Mouse (Mus musculus) limb, embryonic 13.5 days (tissue): ENCODE measurements at regions not wholly inside any gene's neighbourhood (a gene's known extent, or its start where the extent isn't known, plus 50 kb on each side); places are given as distances from the start of the nearest gene placed in this dataset.

ENCODE experiments used
- ATAC-seq: fragments of 200-750 bp; cut with Nextera tagmentation; 2 replicates; pipeline ENCODE4 v1.8.0; 2017; ENCODE audit warnings: low read depth, moderate number of reproducible peaks, moderate TSS enrichment; ENCODE audit not compliant: low FRiP score
- H3K27ac ChIP-seq: fragments of 300-500 bp; sonication (generic); 2 replicates; pipeline ENCODE4 v1.5.1; 2015; ENCODE audit warnings: inconsistent platforms, mild to moderate bottlenecking, moderate library complexity
- H3K27me3 ChIP-seq: fragments of 300-500 bp; sonication (generic); 2 replicates; pipeline ENCODE4 v1.6.1; 2015; ENCODE audit warnings: mild to moderate bottlenecking, inconsistent platforms
- H3K36me3 ChIP-seq: fragments of 300-500 bp; sonication (generic); 2 replicates; pipeline ENCODE4 v1.6.1; 2015; ENCODE audit warnings: inconsistent platforms, mild to moderate bottlenecking, moderate library complexity
- H3K4me1 ChIP-seq: fragments of 300-500 bp; sonication (generic); 2 replicates; pipeline ENCODE4 v1.6.1; 2015; ENCODE audit warnings: inconsistent platforms
- H3K4me2 ChIP-seq: fragments of 300-500 bp; sonication (generic); replicated peaks from 2 replicates; pipeline ENCODE4 v1.6.1; 2015; ENCODE audit warnings: inconsistent platforms, mild to moderate bottlenecking, moderate library complexity
- H3K4me3 ChIP-seq: fragments of 300-500 bp; sonication (generic); 2 replicates; pipeline ENCODE4 v1.5.1; 2015; ENCODE audit warnings: moderate library complexity, mild to moderate bottlenecking, inconsistent platforms
- H3K9ac ChIP-seq: fragments of 300-500 bp; sonication (generic); 2 replicates; pipeline ENCODE4 v1.6.1; 2015; ENCODE audit warnings: mild to moderate bottlenecking, inconsistent platforms
- H3K9me3 ChIP-seq: fragments of 300-500 bp; sonication (generic); 2 replicates; pipeline ENCODE4 v1.6.1; 2016; ENCODE audit warnings: inconsistent platforms
- WGBS: fragments of 180-500 bp; shearing (Covaris S2); methylation state at CpG from one replicate; pipeline ENCODE4 v1.1.7; 2015; 5-methylcytosine and 5-hydroxymethylcytosine counted together

GRCm38 (mm10) chr12:68645901-68646585, 512.9 kb downstream of the Rps29 start:
- H3K27ac ChIP-seq = no peak overlapping the region
- WGBS = 32% methylated on average over 1 of the region's 1 CpGs

GRCm38 (mm10) chr12:68643671-68644070, 515.3 kb downstream of the Rps29 start:
- Histone ChIP-seq H3K4me3 (no peak overlapping the region), H3K4me2 (no peak overlapping the region), H3K27me3 (no peaks in the 10 kb centered on the region), H3K27ac (no peak overlapping the region), H3K9ac (no peak overlapping the region), H3K36me3 (no peaks in the 10 kb centered on the region), H3K4me1 (no peaks in the 10 kb centered on the region), H3K9me3 (no peaks in the 10 kb centered on the region)
- WGBS = 68% methylated on average over 4 of the region's 4 CpGs
- no peak for ATAC-seq

More at GRCm38 (mm10) chr12:68645901-68646585, 512.9 kb downstream of the Rps29 start:
- H3K36me3 ChIP-seq = no peaks in the 10 kb centered on the region
- peak; percentile 76; the same call in 1 of the 2 replicates for ATAC-seq
- no peak overlapping the region for H3K4me2 ChIP-seq
- no peak overlapping the region for H3K4me3 ChIP-seq
- no peaks in the 10 kb centered on the region for H3K9me3 ChIP-seq
- no peaks in the 10 kb centered on the region for H3K4me1 ChIP-seq
- 0 out of 2 replicates have a peak, but pooled peaks cover 5% of the 10 kb centered on the region for H3K27me3 ChIP-seq
- no peak overlapping the region for H3K9ac ChIP-seq

DNA sequence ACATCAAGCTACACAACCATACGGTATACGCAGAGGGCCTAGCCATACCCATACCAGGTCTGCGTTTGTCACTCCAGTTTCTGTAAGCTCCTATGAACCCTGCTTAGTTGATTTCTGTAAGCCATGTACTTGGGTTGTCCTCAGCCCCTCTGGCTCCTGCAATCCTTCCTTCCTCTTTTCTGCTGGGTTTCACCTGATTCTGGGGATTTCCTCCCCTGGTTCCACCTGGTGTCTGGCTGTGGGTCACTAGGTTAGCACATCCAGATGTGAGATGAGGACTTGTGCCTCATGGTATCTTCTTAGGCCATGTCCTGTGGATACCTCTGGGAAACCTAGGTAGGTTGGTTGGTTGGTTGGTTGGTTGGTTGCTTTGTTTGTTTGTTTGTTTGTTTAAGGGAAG, 526.5 kb downstream of the Rps29 start:
- no peak overlapping the region for H3K4me3 ChIP-seq
- H3K9me3 ChIP-seq = no peaks in the 10 kb centered on the region
- H3K9ac ChIP-seq = no peak overlapping the region
- WGBS = 96% methylated on average over 3 of the region's 3 CpGs
- H3K4me1 ChIP-seq = peaks cover 7% of the 10 kb centered on the region
- ATAC-seq = no peak
- no peak overlapping the region for H3K27ac ChIP-seq
- no peaks in the 10 kb centered on the region for H3K36me3 ChIP-seq
- H3K27me3 ChIP-seq = no peaks in the 10 kb centered on the region
- no peak overlapping the region for H3K4me2 ChIP-seq

DNA sequence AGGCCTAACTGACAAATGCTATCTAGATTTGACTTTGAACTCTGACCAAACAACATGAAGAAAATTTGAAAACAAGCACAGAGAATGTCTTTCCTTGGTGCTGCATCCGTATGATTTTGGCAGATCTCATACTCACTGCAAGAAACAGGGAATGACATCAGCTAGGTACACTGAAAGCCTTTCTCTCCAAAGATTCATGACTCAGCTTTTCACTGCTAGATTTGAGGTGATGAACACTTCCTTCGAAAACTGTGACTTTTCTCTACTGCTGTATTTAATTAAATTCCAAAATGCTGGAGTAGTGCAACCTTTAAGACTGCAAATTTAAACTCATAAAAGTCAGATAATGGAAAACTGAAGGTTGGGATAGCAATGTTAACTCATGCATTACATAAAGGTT, 540.6 kb downstream of the Rps29 start:
- Histone ChIP-seq H3K36me3 (no peaks in the 10 kb centered on the region), H3K4me1 (no peaks in the 10 kb centered on the region), H3K9ac (no peak overlapping the region), H3K27ac (no peak overlapping the region), H3K4me2 (no peak overlapping the region), H3K9me3 (no peaks in the 10 kb centered on the region), H3K4me3 (no peak overlapping the region), H3K27me3 (no peaks in the 10 kb centered on the region)
- no peak for ATAC-seq
- 68% methylated on average over 2 of the region's 2 CpGs for WGBS

- Histone ChIP-seq H3K36me3 (no peaks in the 10 kb centered on the region), H3K27me3 (no peaks in the 10 kb centered on the region), H3K4me3 (no peak overlapping the region), H3K27ac (no peak overlapping the region), H3K9ac (no peak overlapping the region), H3K4me2 (no peak overlapping the region), H3K9me3 (no peaks in the 10 kb centered on the region), H3K4me1 (no peaks in the 10 kb centered on the region)
- no peak for ATAC-seq
- WGBS = 90% methylated on average over 10 of the region's 10 CpGs
These were observed 553.5 kb downstream of the Rps29 start for GRCm38 (mm10) chr12:68605417-68606000.

- Histone ChIP-seq H3K27me3 (no peaks in the 10 kb centered on the region), H3K9ac (no peak overlapping the region), H3K27ac (no peak overlapping the region), H3K36me3 (no peaks in the 10 kb centered on the region), H3K4me3 (no peak overlapping the region), H3K4me1 (no peaks in the 10 kb centered on the region), H3K9me3 (no peaks in the 10 kb centered on the region), H3K4me2 (no peak overlapping the region)
- WGBS = 60% methylated on average over 5 of the region's 5 CpGs
- ATAC-seq = no peak
These were observed 554.3 kb downstream of the Rps29 start for GRCm38 (mm10) chr12:68604524-68605299.

DNA sequence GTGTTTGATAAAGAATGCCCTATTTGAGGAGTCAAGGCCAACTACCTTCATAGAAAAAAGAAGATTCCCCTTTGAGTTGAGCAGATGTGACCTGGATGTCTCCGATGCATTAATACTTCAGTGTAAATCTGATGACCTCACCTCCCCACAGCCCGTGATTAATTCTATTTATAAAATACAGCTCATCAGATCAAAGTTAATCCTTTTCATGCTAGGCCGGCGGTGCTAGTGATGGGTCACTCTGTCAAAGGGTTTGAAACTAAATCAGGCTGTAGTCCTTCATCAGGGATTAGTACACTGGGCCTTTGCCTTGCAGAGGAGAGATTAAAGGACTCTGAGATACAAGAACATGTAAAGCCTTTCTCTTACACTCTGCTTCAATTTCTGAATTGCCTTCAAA, 556.3 kb downstream of the Rps29 start:
- Histone ChIP-seq H3K9ac (no peak overlapping the region), H3K27ac (no peak overlapping the region), H3K27me3 (no peaks in the 10 kb centered on the region), H3K9me3 (no peaks in the 10 kb centered on the region), H3K4me2 (no peak overlapping the region), H3K36me3 (no peaks in the 10 kb centered on the region), H3K4me1 (no peaks in the 10 kb centered on the region), H3K4me3 (no peak overlapping the region)
- WGBS = 78% methylated on average over 4 of the region's 4 CpGs
- no peak for ATAC-seq

GRCm38 (mm10) chr12:68601366-68601765, 557.6 kb downstream of the Rps29 start:
- no peak overlapping the region for H3K4me2 ChIP-seq
- H3K4me1 ChIP-seq = no peaks in the 10 kb centered on the region
- no peak overlapping the region for H3K4me3 ChIP-seq
- H3K9ac ChIP-seq = no peak overlapping the region
- no peaks in the 10 kb centered on the region for H3K36me3 ChIP-seq
- no peaks in the 10 kb centered on the region for H3K9me3 ChIP-seq
- no peak for ATAC-seq
- H3K27me3 ChIP-seq = no peaks in the 10 kb centered on the region
- H3K27ac ChIP-seq = no peak overlapping the region

GRCm38 (mm10) chr12:68599681-68600596, 559.0 kb downstream of the Rps29 start:
- Histone ChIP-seq H3K9me3 (no peaks in the 10 kb centered on the region), H3K27me3 (no peaks in the 10 kb centered on the region), H3K4me1 (no peaks in the 10 kb centered on the region), H3K4me2 (no peak overlapping the region), H3K27ac (no peak overlapping the region), H3K36me3 (no peaks in the 10 kb centered on the region), H3K4me3 (no peak overlapping the region), H3K9ac (no peak overlapping the region)
- WGBS = 61% methylated on average over 7 of the region's 7 CpGs
- ATAC-seq = no peak

GRCm38 (mm10) chr12:68599016-68599616, 559.9 kb downstream of the Rps29 start:
- 78% methylated on average over 8 of the region's 8 CpGs for WGBS
- no peak overlapping the region for H3K27ac ChIP-seq
- H3K27me3 ChIP-seq = no peaks in the 10 kb centered on the region
- no peaks in the 10 kb centered on the region for H3K9me3 ChIP-seq
- no peak overlapping the region for H3K9ac ChIP-seq
- no peaks in the 10 kb centered on the region for H3K36me3 ChIP-seq
- no peaks in the 10 kb centered on the region; the same call in 1 of the 2 replicates for H3K4me1 ChIP-seq
- H3K4me3 ChIP-seq = no peak overlapping the region
- H3K4me2 ChIP-seq = no peak overlapping the region
- ATAC-seq = no peak

GRCm38 (mm10) chr12:68585524-68585872, 573.5 kb downstream of the Rps29 start:
- Histone ChIP-seq H3K9me3 (no peaks in the 10 kb centered on the region), H3K4me3 (no peak overlapping the region), H3K4me1 (no peaks in the 10 kb centered on the region), H3K27ac (no peak overlapping the region), H3K9ac (no peak overlapping the region), H3K27me3 (no peaks in the 10 kb centered on the region), H3K36me3 (no peaks in the 10 kb centered on the region), H3K4me2 (no peak overlapping the region)
- 75% methylated on average over 3 of the region's 3 CpGs for WGBS
- no peak for ATAC-seq
